12 mouse cellular contexts compared by ENCODE assay signal in genomic region chr5:98975877-98976672, GRCm38 (mm10).
A peak's percentile ranks its signal among the peaks of the same experiment; 100 is the strongest.
DNase-seq lines count a peak whose midpoint lies in the region; ATAC-seq and TF ChIP-seq lines count a peak whose summit lies in the region.
"Had no signal": no experiment of that assay in that cellular context is flagged by ENCODE, and none has a peak within 500 bp of the region (broad histone marks: within the 10 kb centered on the region; RNA-seq: fewer than 3 reads in every experiment).

No protein-coding gene starts in this region.

- H3K27me3 ChIP-seq in midbrain, embryonic 11.5 days (ENCODE audit: control insufficient read depth, insufficient read depth, low read length): no peaks in the 10 kb centered on the region
- no peaks in the 10 kb centered on the region for H3K27me3 ChIP-seq in midbrain, embryonic 10.5 days (ENCODE audit: low read depth, poor library complexity, severe bottlenecking)
- no peaks in the 10 kb centered on the region for H3K27me3 ChIP-seq in hindbrain, embryonic 13.5 days
- no peaks in the 10 kb centered on the region for H3K27me3 ChIP-seq in kidney, embryonic 14.5 days (ENCODE audit: control insufficient read depth, insufficient read depth, low read length)
- H3K27me3 ChIP-seq: limb, embryonic 12.5 days had no signal

- no peak for TF ChIP-seq CTCF in left cerebral cortex, adult 2 months (IDR thresholded peaks at IDR 0.05)

- ATAC-seq in midbrain, embryonic 11.5 days (ENCODE audit: low FRiP score): peak; percentile 75
- peak; percentile 69 for ATAC-seq in hindbrain, embryonic 13.5 days (ENCODE audit: low FRiP score)
- ATAC-seq in kidney, embryonic 14.5 days (ENCODE audit: low FRiP score, low TSS enrichment): no peak

- H3K4me2 ChIP-seq in midbrain, embryonic 11.5 days: no peak overlapping the region
- no peak overlapping the region for H3K4me2 ChIP-seq in hindbrain, embryonic 13.5 days
- H3K4me2 ChIP-seq in kidney, embryonic 14.5 days (replicated peaks; ENCODE audit: low read depth, low read length): no peak overlapping the region
- H3K4me2 ChIP-seq: limb, embryonic 12.5 days had no signal

- intact Hi-C loops in left cerebral cortex, adult 2 months (cut with DNase I): no loop called here

- WGBS in midbrain, embryonic 11.5 days: 68% methylated on average over 10 of the region's 10 CpGs
- 88% methylated on average over 10 of the region's 10 CpGs for WGBS in midbrain, embryonic 10.5 days
- 44% methylated on average over 10 of the region's 10 CpGs for WGBS in hindbrain, embryonic 13.5 days
- WGBS in kidney, embryonic 14.5 days: 89% methylated on average over 10 of the region's 10 CpGs

- H3K9ac ChIP-seq in midbrain, embryonic 11.5 days (ENCODE audit: low read length): no peak overlapping the region
- H3K9ac ChIP-seq in hindbrain, embryonic 13.5 days: no peak overlapping the region
- no peak overlapping the region for H3K9ac ChIP-seq in kidney, embryonic 14.5 days (ENCODE audit: low read depth, low read length)
- H3K9ac ChIP-seq: limb, embryonic 12.5 days had no signal

- H3K27ac ChIP-seq in midbrain, embryonic 11.5 days (ENCODE audit: low read depth, low read length): no peak overlapping the region
- no peak overlapping the region for H3K27ac ChIP-seq in midbrain, embryonic 10.5 days (replicated peaks)
- no peak overlapping the region for H3K27ac ChIP-seq in hindbrain, embryonic 13.5 days
- H3K27ac ChIP-seq in left cerebral cortex, adult 2 months: no peak overlapping the region
- H3K27ac ChIP-seq in kidney, embryonic 14.5 days (ENCODE audit: low read depth, low read length): no peak overlapping the region
- H3K27ac ChIP-seq: embryonic facial prominence, embryonic 10.5 days; limb, embryonic 12.5 days had no signal

- H3K36me3 ChIP-seq in midbrain, embryonic 11.5 days (ENCODE audit: control insufficient read depth, insufficient read depth, low read length): no peaks in the 10 kb centered on the region
- no peaks in the 10 kb centered on the region for H3K36me3 ChIP-seq in midbrain, embryonic 10.5 days
- H3K36me3 ChIP-seq in hindbrain, embryonic 13.5 days: no peaks in the 10 kb centered on the region
- H3K36me3 ChIP-seq in kidney, embryonic 14.5 days (ENCODE audit: control insufficient read depth, insufficient read depth, low read length): no peaks in the 10 kb centered on the region
- H3K36me3 ChIP-seq: embryonic facial prominence, embryonic 10.5 days; limb, embryonic 12.5 days had no signal

- peak; percentile 81 for DNase-seq in midbrain, embryonic 11.5 days (ENCODE audit: low spot score, missing footprints)
- DNase-seq in midbrain, embryonic 10.5 days (ENCODE audit: low spot score): no peak
- peak; percentile 20 to 23 for DNase-seq in left cerebral cortex, adult 2 months (ENCODE audit: extremely low spot score in 1 of 2, low spot score in 2 of 2)
- peak; percentile 74 to 86 for DNase-seq in right cerebral cortex, postnatal 10 days (ENCODE audit: low spot score in 2 of 2)
- DNase-seq in MN1 (ENCODE audit: low spot score): no peak
- DNase-seq in retina, postnatal 1 day: no peak
- DNase-seq: gastrocnemius, postnatal 14 days; lung, postnatal 4 days had no signal

- H3K4me3 ChIP-seq in midbrain, embryonic 11.5 days (ENCODE audit: low read depth, low read length): no peak overlapping the region
- H3K4me3 ChIP-seq in midbrain, embryonic 10.5 days: no peak overlapping the region
- H3K4me3 ChIP-seq in hindbrain, embryonic 13.5 days: no peak overlapping the region
- H3K4me3 ChIP-seq in left cerebral cortex, adult 2 months: no peak overlapping the region
- no peak overlapping the region for H3K4me3 ChIP-seq in kidney, embryonic 14.5 days (ENCODE audit: low read length)
- H3K4me3 ChIP-seq: embryonic facial prominence, embryonic 10.5 days; limb, embryonic 12.5 days had no signal

- H3K4me1 ChIP-seq in midbrain, embryonic 11.5 days (ENCODE audit: control insufficient read depth, insufficient read depth, low read length): peaks cover 3% of the 10 kb centered on the region; the same call in 1 of the 2 replicates
- H3K4me1 ChIP-seq in midbrain, embryonic 10.5 days: peaks cover 5% of the 10 kb centered on the region
- no peaks in the 10 kb centered on the region; the same call in 1 of the 2 replicates for H3K4me1 ChIP-seq in hindbrain, embryonic 13.5 days (replicated peaks)
- no peaks in the 10 kb centered on the region for H3K4me1 ChIP-seq in kidney, embryonic 14.5 days (ENCODE audit: control insufficient read depth, insufficient read depth, low read length)

- no peaks in the 10 kb centered on the region for H3K9me3 ChIP-seq in midbrain, embryonic 11.5 days (ENCODE audit: control insufficient read depth, low read length)
- H3K9me3 ChIP-seq in midbrain, embryonic 10.5 days (replicated peaks): no peaks in the 10 kb centered on the region
- no peaks in the 10 kb centered on the region for H3K9me3 ChIP-seq in hindbrain, embryonic 13.5 days
- H3K9me3 ChIP-seq in kidney, embryonic 14.5 days (ENCODE audit: control insufficient read depth, low read length): no peaks in the 10 kb centered on the region
- H3K9me3 ChIP-seq: embryonic facial prominence, embryonic 10.5 days; limb, embryonic 12.5 days had no signal

Comparison
In these comparisons a context has a peak if more than half of its experiments do, and no peak if none do; other contexts are left out.
1. DNase-seq: peak in midbrain, embryonic 11.5 days (single experiment), left cerebral cortex, adult 2 months (2 of 2) and right cerebral cortex, postnatal 10 days (2 of 2); none in midbrain, embryonic 10.5 days (single experiment), MN1 (single experiment) and retina, postnatal 1 day (single experiment).